Mouse (Mus musculus) CH12.LX (cell line): ENCODE measurements around the gene Dync2li1. TPM values are rescaled to one million over a fixed set of nuclear protein-coding genes. Genes with fewer than 3 reads are reported as not detected.

Experiments used
- DNase-seq: peaks from one replicate; pipeline ENCODE4 v3.0.0-alpha.2; 2013; ENCODE audit errors: extremely low read depth
- H3K27ac ChIP-seq: 2 replicates; pipeline ENCODE4 v1.5.1; 2012; ENCODE audit warnings: low read depth, mild to moderate bottlenecking, control low read depth, moderate library complexity; ENCODE audit not compliant: insufficient read depth
- H3K27me3 ChIP-seq: replicated peaks from 2 replicates; pipeline ENCODE3; 2012; ENCODE audit warnings: inconsistent platforms
- H3K36me3 ChIP-seq, 2 experiments: replicated peaks in 1 of 2; 2 replicates each; pipeline versions ENCODE3 to v1.6.1; 2012; ENCODE audit warnings: inconsistent platforms in 1 of 2, low read length in 1 of 2, mild to moderate bottlenecking in 1 of 2, mixed read lengths in 1 of 2, moderate library complexity in 1 of 2; ENCODE audit not compliant: control insufficient read depth in 1 of 2, insufficient read depth in 1 of 2
- H3K4me1 ChIP-seq, 2 experiments: 2 replicates each; pipeline ENCODE4 v1.6.1; 2012; ENCODE audit warnings: inconsistent platforms in 1 of 2, moderate library complexity in 1 of 2; ENCODE audit not compliant: insufficient read depth in 2 of 2, control insufficient read depth in 1 of 2
- H3K4me2 ChIP-seq: 2 replicates; pipeline ENCODE4 v1.6.1; 2012; ENCODE audit warnings: low read depth, mild to moderate bottlenecking, control low read depth; ENCODE audit not compliant: poor library complexity, insufficient read depth, severe bottlenecking
- H3K4me3 ChIP-seq, 3 experiments: fragments of 150-350 bp in 1 of 3; sonication (generic) in 1 of 3; replicated peaks in 1 of 3; 2 replicates each; pipeline versions ENCODE3 to v1.5.1; 2011 to 2012; ENCODE audit warnings: low read depth in 2 of 3, low read length in 2 of 3, mild to moderate bottlenecking in 2 of 3, moderate library complexity in 2 of 3, control low read depth in 1 of 3, improper control_type of control experiment in 1 of 3, inconsistent platforms in 1 of 3, mixed read lengths in 1 of 3; ENCODE audit not compliant: poor library complexity in 1 of 3
- H3K79me2 ChIP-seq: replicated peaks from 2 replicates; pipeline ENCODE4 v1.6.1; 2012; ENCODE audit warnings: mild to moderate bottlenecking, moderate library complexity; ENCODE audit not compliant: control insufficient read depth, poor library complexity, insufficient read depth, severe bottlenecking; ENCODE audit errors: extremely low read depth
- H3K9ac ChIP-seq: 2 replicates; pipeline ENCODE4 v1.6.1; 2012; ENCODE audit warnings: low read depth, mild to moderate bottlenecking, control low read depth, moderate library complexity; ENCODE audit not compliant: insufficient read depth
- H3K9me3 ChIP-seq: replicated peaks from 2 replicates; pipeline ENCODE3; 2012; ENCODE audit warnings: low read length, inconsistent platforms, mixed read lengths
- BHLHE40 ChIP-seq: IDR thresholded peaks from 2 replicates; pipeline ENCODE4 v1.6.1; 2011; ENCODE audit warnings: mild to moderate bottlenecking, low read depth, low read length, improper control_type of control experiment
- CHD1 ChIP-seq: IDR thresholded peaks from 2 replicates; pipeline ENCODE4 v1.6.1; 2012; ENCODE audit warnings: low read depth, low read length, improper control_type of control experiment, inconsistent platforms
- CHD2 ChIP-seq: IDR thresholded peaks from 2 replicates; pipeline ENCODE4 v1.6.1; 2011; ENCODE audit warnings: low read length, improper control_type of control experiment
- ELF1 ChIP-seq: IDR thresholded peaks from 2 replicates; pipeline ENCODE4 v1.6.1; 2014; ENCODE audit warnings: low read depth, mild to moderate bottlenecking, inconsistent platforms, low read length, improper control_type of control experiment
- ETS1 ChIP-seq: conservative IDR thresholded peaks from 2 replicates; pipeline ENCODE4 v1.6.1; 2012; ENCODE audit warnings: low read depth, mild to moderate bottlenecking, inconsistent platforms, low read length, improper control_type of control experiment, moderate library complexity
- HCFC1 ChIP-seq: IDR thresholded peaks from 2 replicates; pipeline ENCODE4 v1.6.1; 2012; ENCODE audit warnings: low read depth, mild to moderate bottlenecking, inconsistent platforms, low read length, improper control_type of control experiment
- IRF4 ChIP-seq: IDR thresholded peaks from 2 replicates; pipeline ENCODE4 v1.6.1; 2014; ENCODE audit warnings: low read depth, mild to moderate bottlenecking, inconsistent platforms, low read length, improper control_type of control experiment
- JUN ChIP-seq: IDR thresholded peaks from 2 replicates; pipeline ENCODE4 v1.6.1; 2011; ENCODE audit warnings: low read depth, mild to moderate bottlenecking, low read length, improper control_type of control experiment, moderate library complexity; ENCODE audit not compliant: insufficient read depth
- MAFK ChIP-seq: IDR thresholded peaks from 2 replicates; pipeline ENCODE4 v1.6.1; 2011; ENCODE audit warnings: low read length, improper control_type of control experiment; ENCODE audit not compliant: insufficient replicate concordance
- MAX ChIP-seq: IDR thresholded peaks from 2 replicates; pipeline ENCODE4 v1.6.1; 2011; ENCODE audit warnings: low read length, improper control_type of control experiment
- MAZ ChIP-seq: IDR thresholded peaks from 2 replicates; pipeline ENCODE4 v1.6.1; 2012; ENCODE audit warnings: low read depth, mild to moderate bottlenecking, inconsistent platforms, low read length, improper control_type of control experiment, moderate library complexity
- MEF2A ChIP-seq: IDR thresholded peaks from 2 replicates; pipeline ENCODE4 v1.6.1; 2014; ENCODE audit warnings: low read depth, mild to moderate bottlenecking, inconsistent platforms, low read length, improper control_type of control experiment, borderline replicate concordance
- MXI1 ChIP-seq: IDR thresholded peaks from 2 replicates; pipeline ENCODE4 v1.6.1; 2011; ENCODE audit warnings: mild to moderate bottlenecking, low read depth, low read length, improper control_type of control experiment
- MYC ChIP-seq: IDR thresholded peaks from 2 replicates; pipeline ENCODE4 v1.6.1; 2011; ENCODE audit warnings: low read depth, mild to moderate bottlenecking, improper control_type of control experiment, low read length
- NELFE ChIP-seq: IDR thresholded peaks from 2 replicates; pipeline ENCODE4 v1.6.1; 2011; ENCODE audit warnings: low read depth, low read length, improper control_type of control experiment
- RCOR1 ChIP-seq: conservative IDR thresholded peaks from 2 replicates; pipeline ENCODE4 v1.6.1; 2012; ENCODE audit warnings: low read depth, mild to moderate bottlenecking, inconsistent platforms, low read length, improper control_type of control experiment
- SIN3A ChIP-seq: IDR thresholded peaks from 2 replicates; pipeline ENCODE4 v1.6.1; 2012; ENCODE audit warnings: low read length, improper control_type of control experiment, inconsistent platforms
- USF1 ChIP-seq: IDR thresholded peaks from 2 replicates; pipeline ENCODE4 v1.6.1; 2014; ENCODE audit warnings: low read depth, mild to moderate bottlenecking, inconsistent platforms, low read length, improper control_type of control experiment
- USF2 ChIP-seq: conservative IDR thresholded peaks from 2 replicates; pipeline ENCODE4 v1.6.1; 2011; ENCODE audit warnings: low read depth, low read length, improper control_type of control experiment
- ZKSCAN1 ChIP-seq: IDR thresholded peaks from 2 replicates; pipeline ENCODE4 v1.6.1; 2012; ENCODE audit warnings: low read depth, inconsistent platforms, low read length, improper control_type of control experiment, borderline replicate concordance
- dilution Hi-C: fragments of 300-500 bp; cut with MboI; formaldehyde crosslinking; loops from 2 replicates; pipeline ENCODE4 v1.14.3; 2020; ENCODE audit warnings: low sequenced_read_pairs; ENCODE audit not compliant: extremely low pct_unique_long_range_greater_than_20kb, extremely low pct_ligation_motif_present
- in situ Hi-C: fragments of 300-500 bp; cut with MboI; formaldehyde crosslinking; loops from 3 replicates; pipeline ENCODE4 v1.14.3; 2019; ENCODE audit warnings: low sequenced_read_pairs, low pct_ligation_motif_present, low pct_unique_long_range_greater_than_20kb, mixed read lengths
- polyA plus RNA-seq: library from polyadenylated mRNA; unstranded; fragments of >175 nt; gene quantifications from 2 replicates; pipeline ENCODE4 v1.2.1, GENCODE M21; 2012; ENCODE audit warnings: low read depth; ENCODE audit not compliant: insufficient read length
- total RNA-seq, 2 experiments: library from RNA; depleted of rRNA; stranded (reverse); fragments of 300-350 nt in 1 of 2; fragments of >200 nt in 1 of 2; gene quantifications; 2 replicates each; pipeline ENCODE4 v1.2.3; 2012 to 2014

The Dync2li1 gene
- total and polyA plus RNA-seq, 3 experiments = 7.6 to 12.3 (median 11.7) TPM

GRCm38 (mm10) chr17:84685286-84685685, 59.0 kb downstream of the Dync2li1 start:
- in situ Hi-C loops (no loop called here), dilution Hi-C loops (no loop called here)
- no peak overlapping the region for H3K4me3 ChIP-seq
- H3K9me3 ChIP-seq = no peaks in the 10 kb centered on the region
- no peak overlapping the region for H3K4me2 ChIP-seq
- H3K27ac ChIP-seq = no peak overlapping the region
- no peak for TF ChIP-seq CHD2
- TF ChIP-seq ETS1 = no peak
- TF ChIP-seq MEF2A = no peak
- TF ChIP-seq NELFE = no peak
- no peak for TF ChIP-seq MYC
- TF ChIP-seq JUN = no peak
- TF ChIP-seq, all 38 proteins: peak for 0
- no peak overlapping the region for H3K9ac ChIP-seq
- no peaks in the 10 kb centered on the region for H3K36me3 ChIP-seq
- peaks cover 2% of the 10 kb centered on the region for H3K27me3 ChIP-seq
- no peak for DNase-seq
- H3K79me2 ChIP-seq = no peaks in the 10 kb centered on the region
- H3K4me1 ChIP-seq = 0 out of 4 replicates have a peak, but pooled peaks cover 2 to 3% of the 10 kb centered on the region in 2 experiments

GRCm38 (mm10) chr17:84687994-84688393, 61.7 kb downstream of the Dync2li1 start:
- TF ChIP-seq ELF1 = no peak
- TF ChIP-seq USF1 = no peak
- no peak for TF ChIP-seq SIN3A
- no peak for TF ChIP-seq CHD1
- TF ChIP-seq HCFC1 = no peak
- TF ChIP-seq MAX = no peak
- TF ChIP-seq BHLHE40 = no peak
- TF ChIP-seq MAZ = no peak
- no peak for TF ChIP-seq RCOR1
- no peak for TF ChIP-seq MXI1
- no peak for TF ChIP-seq MAFK
- no peak for TF ChIP-seq MEF2A
- no peak for TF ChIP-seq IRF4
- TF ChIP-seq USF2 = no peak
- TF ChIP-seq ZKSCAN1 = no peak
- no peak for DNase-seq
- H3K27ac ChIP-seq = no peak overlapping the region
- H3K9ac ChIP-seq = no peak overlapping the region
- no peaks in the 10 kb centered on the region for H3K79me2 ChIP-seq
- no peaks in the 10 kb centered on the region for H3K27me3 ChIP-seq
- H3K9me3 ChIP-seq = no peaks in the 10 kb centered on the region
- in situ Hi-C loops = no loop called here
- H3K4me3 ChIP-seq = no peak overlapping the region
- 0 out of 4 replicates have a peak, but pooled peaks cover 3 to 5% of the 10 kb centered on the region in 2 experiments for H3K4me1 ChIP-seq
- dilution Hi-C loops = no loop called here
- H3K36me3 ChIP-seq = no peaks in the 10 kb centered on the region
- no peak overlapping the region for H3K4me2 ChIP-seq
